Mouse (Mus musculus): ENCODE results near the gene Ptger1. TPM values are rescaled to one million over a fixed set of nuclear protein-coding genes. Genes with fewer than 3 reads are reported as not detected.

Gene Ptger1
- polyA plus RNA-seq, 1 experiment from 2014 or later, result 1.2 TPM

- Histone ChIP-seq H3K4me3 (ENCODE audit: low read depth, low read length) (no peak overlapping the region), H3K4me2 (ENCODE audit: low read depth, low read length) (no peak overlapping the region), H3K9me3 (ENCODE audit: control insufficient read depth, low read length) (no peaks in the 10 kb centered on the region), H3K9ac (ENCODE audit: low read depth, low read length) (no peak overlapping the region), H3K27me3 (replicated peaks; ENCODE audit: control insufficient read depth, insufficient read depth, low read length) (no peaks in the 10 kb centered on the region), H3K4me1 (ENCODE audit: control insufficient read depth, insufficient read depth, low read length) (peaks cover 63% of the 10 kb centered on the region), H3K36me3 (ENCODE audit: control insufficient read depth, insufficient read depth, low read length) (peaks cover 13% of the 10 kb centered on the region), H3K27ac (replicated peaks; ENCODE audit: low read depth, low read length) (peak overlapping the region; percentile 77; the same call in 1 of the 2 replicates)
- no peak for ATAC-seq (ENCODE audit: low read depth)
- no peak for DNase-seq (ENCODE audit: low spot score)
- WGBS, result 87% methylated on average over 13 of the region's 13 CpGs
Observed at GRCm38 (mm10) chr8:83664096-83664495, 2.4 kb upstream of the Ptger1 start.

GRCm38 (mm10) chr8:83664931-83665625 lies 1.4 kb upstream of the Ptger1 start:
- Histone ChIP-seq H3K9me3 (ENCODE audit: control insufficient read depth, low read length) (no peaks in the 10 kb centered on the region), H3K9ac (ENCODE audit: low read depth, low read length) (0 out of 2 replicates have a peak overlapping the region, but pooled peaks have one; percentile 14), H3K4me2 (ENCODE audit: low read depth, low read length) (no peak overlapping the region), H3K27me3 (replicated peaks; ENCODE audit: control insufficient read depth, insufficient read depth, low read length) (no peaks in the 10 kb centered on the region), H3K36me3 (ENCODE audit: control insufficient read depth, insufficient read depth, low read length) (peaks cover 18% of the 10 kb centered on the region), H3K4me3 (ENCODE audit: low read depth, low read length) (no peak overlapping the region), H3K27ac (replicated peaks; ENCODE audit: low read depth, low read length) (peak overlapping the region; percentile 77), H3K4me1 (ENCODE audit: control insufficient read depth, insufficient read depth, low read length) (peaks cover 60% of the 10 kb centered on the region)
- 21% methylated on average over 2 of the region's 2 CpGs for WGBS
- DNase-seq (ENCODE audit: low spot score) (peak; percentile 82), ATAC-seq (ENCODE audit: low read depth) (no peak; the same call in 1 of the 2 replicates)

GRCm38 (mm10) chr8:83666866-83667234 lies 372 bp downstream of the Ptger1 start:
- ATAC-seq (ENCODE audit: low read depth) (no peak), DNase-seq (ENCODE audit: low spot score) (no peak)
- H3K27ac ChIP-seq (replicated peaks; ENCODE audit: low read depth, low read length), result peak overlapping the region; percentile 77
- H3K9me3 ChIP-seq (ENCODE audit: control insufficient read depth, low read length), result no peaks in the 10 kb centered on the region
- H3K4me3 ChIP-seq (ENCODE audit: low read depth, low read length), result no peak overlapping the region
- H3K4me2 ChIP-seq (ENCODE audit: low read depth, low read length), result peak overlapping the region; percentile 38
- no peaks in the 10 kb centered on the region for H3K27me3 ChIP-seq (replicated peaks; ENCODE audit: control insufficient read depth, insufficient read depth, low read length)
- no peak overlapping the region; the same call in 1 of the 2 replicates for H3K9ac ChIP-seq (ENCODE audit: low read depth, low read length)
- 92% methylated on average over 3 of the region's 3 CpGs for WGBS
- H3K36me3 ChIP-seq (ENCODE audit: control insufficient read depth, insufficient read depth, low read length), result peaks cover 36% of the 10 kb centered on the region
- peaks cover 44% of the 10 kb centered on the region for H3K4me1 ChIP-seq (ENCODE audit: control insufficient read depth, insufficient read depth, low read length)

GRCm38 (mm10) chr8:83667526-83667925 lies 1.0 kb downstream of the Ptger1 start:
- Histone ChIP-seq H3K36me3 (ENCODE audit: control insufficient read depth, insufficient read depth, low read length) (peaks cover 42% of the 10 kb centered on the region), H3K4me1 (ENCODE audit: control insufficient read depth, insufficient read depth, low read length) (peaks cover 40% of the 10 kb centered on the region), H3K9ac (ENCODE audit: low read depth, low read length) (no peak overlapping the region), H3K4me3 (ENCODE audit: low read depth, low read length) (peak overlapping the region; percentile 40; the same call in 1 of the 2 replicates), H3K4me2 (ENCODE audit: low read depth, low read length) (peak overlapping the region; percentile 80), H3K27me3 (replicated peaks; ENCODE audit: control insufficient read depth, insufficient read depth, low read length) (no peaks in the 10 kb centered on the region), H3K27ac (replicated peaks; ENCODE audit: low read depth, low read length) (no peak overlapping the region), H3K9me3 (ENCODE audit: control insufficient read depth, low read length) (no peaks in the 10 kb centered on the region)
- DNase-seq (ENCODE audit: low spot score), result no peak
- 91% methylated on average over 10 of the region's 10 CpGs for WGBS
- no peak for ATAC-seq (ENCODE audit: low read depth)

GRCm38 (mm10) chr8:83668010-83668916 lies 1.8 kb downstream of the Ptger1 start:
- Histone ChIP-seq H3K9me3 (ENCODE audit: control insufficient read depth, low read length) (no peaks in the 10 kb centered on the region), H3K27ac (replicated peaks; ENCODE audit: low read depth, low read length) (no peak overlapping the region)

GRCm38 (mm10) chr8:83669013-83669412 lies 2.5 kb downstream of the Ptger1 start:
- Histone ChIP-seq H3K36me3 (ENCODE audit: control insufficient read depth, insufficient read depth, low read length) (peaks cover 50% of the 10 kb centered on the region), H3K9me3 (ENCODE audit: control insufficient read depth, low read length) (no peaks in the 10 kb centered on the region), H3K27ac (replicated peaks; ENCODE audit: low read depth, low read length) (no peak overlapping the region), H3K27me3 (replicated peaks; ENCODE audit: control insufficient read depth, insufficient read depth, low read length) (no peaks in the 10 kb centered on the region), H3K9ac (ENCODE audit: low read depth, low read length) (no peak overlapping the region), H3K4me1 (ENCODE audit: control insufficient read depth, insufficient read depth, low read length) (peaks cover 37% of the 10 kb centered on the region), H3K4me3 (ENCODE audit: low read depth, low read length) (no peak overlapping the region), H3K4me2 (ENCODE audit: low read depth, low read length) (peak overlapping the region; percentile 80; the same call in 1 of the 2 replicates)
- DNase-seq (ENCODE audit: low spot score) (no peak), ATAC-seq (ENCODE audit: low read depth) (no peak)
- WGBS, result 78% methylated on average over 16 of the region's 16 CpGs

More at GRCm38 (mm10) chr8:83668010-83668916, 1.8 kb downstream of the Ptger1 start:
- peaks cover 37% of the 10 kb centered on the region for H3K4me1 ChIP-seq (ENCODE audit: control insufficient read depth, insufficient read depth, low read length)
- WGBS, result 29% methylated on average over 53 of the region's 80 CpGs
- H3K4me3 ChIP-seq (ENCODE audit: low read depth, low read length), result peak overlapping the region; percentile 40
- H3K9ac ChIP-seq (ENCODE audit: low read depth, low read length), result peak overlapping the region; percentile 67
- ATAC-seq (ENCODE audit: low read depth) (peak; percentile 69), DNase-seq (ENCODE audit: low spot score) (peak; percentile 85)
- peak overlapping the region; percentile 80 for H3K4me2 ChIP-seq (ENCODE audit: low read depth, low read length)
- peaks cover 50% of the 10 kb centered on the region for H3K36me3 ChIP-seq (ENCODE audit: control insufficient read depth, insufficient read depth, low read length)
- no peaks in the 10 kb centered on the region for H3K27me3 ChIP-seq (replicated peaks; ENCODE audit: control insufficient read depth, insufficient read depth, low read length)

GRCm38 (mm10) chr8:83672936-83673335 lies 6.5 kb downstream of the Ptger1 start:
- peaks cover 73% of the 10 kb centered on the region for H3K36me3 ChIP-seq (ENCODE audit: control insufficient read depth, insufficient read depth, low read length)
- no peak overlapping the region for H3K4me2 ChIP-seq (ENCODE audit: low read depth, low read length)
- no peak overlapping the region for H3K9ac ChIP-seq (ENCODE audit: low read depth, low read length)
- no peak overlapping the region for H3K4me3 ChIP-seq (ENCODE audit: low read depth, low read length)
- WGBS, result 43% methylated on average over 5 of the region's 5 CpGs
- H3K27me3 ChIP-seq (replicated peaks; ENCODE audit: control insufficient read depth, insufficient read depth, low read length), result no peaks in the 10 kb centered on the region
- no peak overlapping the region for H3K27ac ChIP-seq (replicated peaks; ENCODE audit: low read depth, low read length)
- ATAC-seq (ENCODE audit: low read depth) (no peak), DNase-seq (ENCODE audit: low spot score) (no peak)
- H3K9me3 ChIP-seq (ENCODE audit: control insufficient read depth, low read length), result no peaks in the 10 kb centered on the region
- peaks cover 6% of the 10 kb centered on the region for H3K4me1 ChIP-seq (ENCODE audit: control insufficient read depth, insufficient read depth, low read length)

- Histone ChIP-seq H3K27ac (replicated peaks; ENCODE audit: low read depth, low read length) (no peak overlapping the region), H3K36me3 (ENCODE audit: control insufficient read depth, insufficient read depth, low read length) (peaks cover 89% of the 10 kb centered on the region), H3K9ac (ENCODE audit: low read depth, low read length) (no peak overlapping the region), H3K4me2 (ENCODE audit: low read depth, low read length) (no peak overlapping the region), H3K4me3 (ENCODE audit: low read depth, low read length) (no peak overlapping the region), H3K4me1 (ENCODE audit: control insufficient read depth, insufficient read depth, low read length) (no peaks in the 10 kb centered on the region), H3K27me3 (replicated peaks; ENCODE audit: control insufficient read depth, insufficient read depth, low read length) (no peaks in the 10 kb centered on the region), H3K9me3 (ENCODE audit: control insufficient read depth, low read length) (no peaks in the 10 kb centered on the region)
- ATAC-seq (ENCODE audit: low read depth), result no peak
- 90% methylated on average over 5 of the region's 5 CpGs for WGBS
- no peak for DNase-seq (ENCODE audit: low spot score)
Observed at GRCm38 (mm10) chr8:83674497-83674896, 8.0 kb downstream of the Ptger1 start.

All from embryonic facial prominence, embryonic 14.5 days (tissue).